Mouse (Mus musculus) heart, embryonic 11.5 days (tissue): ENCODE data around the gene Hdac6. TPM values are rescaled to one million over a fixed set of nuclear protein-coding genes. Genes with fewer than 3 reads are reported as not detected.
"Not testable (repeated sequence)": the region's sequence is repeated elsewhere in the genome, so short reads cannot be mapped to it uniquely, and the experiment has no call there.

Experiments used
- ATAC-seq: fragments of 200-750 bp; cut with Nextera tagmentation; replicated peaks from 2 replicates; pipeline ENCODE4 v1.8.0; 2017; ENCODE audit warnings: moderate library complexity; ENCODE audit not compliant: insufficient number of reproducible peaks, low FRiP score, low TSS enrichment
- H3K27ac ChIP-seq: fragments of 300-500 bp; sonication (generic); 2 replicates; pipeline ENCODE4 v1.5.1; 2014; ENCODE audit warnings: mild to moderate bottlenecking, low read depth, low read length
- H3K27me3 ChIP-seq: fragments of 300-500 bp; sonication (generic); 2 replicates; pipeline ENCODE4 v1.6.1; 2014; ENCODE audit warnings: mild to moderate bottlenecking, low read length, mixed read lengths; ENCODE audit not compliant: control insufficient read depth, insufficient read depth
- H3K36me3 ChIP-seq: fragments of 300-500 bp; sonication (generic); 2 replicates; pipeline ENCODE4 v1.6.1; 2014; ENCODE audit warnings: mild to moderate bottlenecking, low read length, moderate library complexity, mixed read lengths; ENCODE audit not compliant: control insufficient read depth, insufficient read depth
- H3K4me1 ChIP-seq: fragments of 300-500 bp; sonication (generic); 2 replicates; pipeline ENCODE4 v1.6.1; 2014; ENCODE audit warnings: low read length; ENCODE audit not compliant: control insufficient read depth, insufficient read depth
- H3K4me2 ChIP-seq: fragments of 300-500 bp; sonication (generic); 2 replicates; pipeline ENCODE4 v1.6.1; 2014; ENCODE audit warnings: mild to moderate bottlenecking, moderate library complexity
- H3K4me3 ChIP-seq: fragments of 300-500 bp; sonication (generic); 2 replicates; pipeline ENCODE4 v1.5.1; 2014; ENCODE audit warnings: low read depth, low read length
- H3K9ac ChIP-seq: fragments of 300-500 bp; sonication (generic); 2 replicates; pipeline ENCODE4 v1.6.1; 2014; ENCODE audit warnings: mild to moderate bottlenecking, low read depth, low read length, moderate library complexity
- H3K9me3 ChIP-seq: fragments of 300-500 bp; sonication (generic); replicated peaks from 2 replicates; pipeline ENCODE4 v1.6.1; 2016; ENCODE audit warnings: low read length; ENCODE audit not compliant: control insufficient read depth
- WGBS: fragments of 180-500 bp; shearing (Covaris S2); extraction: QIAGEN DNeasy Blood & Tissue Kit; methylation state at CpG from one replicate; pipeline ENCODE4 v1.1.7; 2014; ENCODE audit not compliant: insufficient replicate concordance; 5-methylcytosine and 5-hydroxymethylcytosine counted together
- polyA plus RNA-seq: library from polyadenylated mRNA; unstranded; fragments of >200 nt; fragmentation: Nextera tagmentation; extraction: Ambion mirVana; gene quantifications from 2 replicates; pipeline ENCODE4 v1.2.1, GENCODE M21; 2014

Gene Hdac6
- polyA plus RNA-seq, 1 experiment from 2014 or later = 23.8 TPM

DNA sequence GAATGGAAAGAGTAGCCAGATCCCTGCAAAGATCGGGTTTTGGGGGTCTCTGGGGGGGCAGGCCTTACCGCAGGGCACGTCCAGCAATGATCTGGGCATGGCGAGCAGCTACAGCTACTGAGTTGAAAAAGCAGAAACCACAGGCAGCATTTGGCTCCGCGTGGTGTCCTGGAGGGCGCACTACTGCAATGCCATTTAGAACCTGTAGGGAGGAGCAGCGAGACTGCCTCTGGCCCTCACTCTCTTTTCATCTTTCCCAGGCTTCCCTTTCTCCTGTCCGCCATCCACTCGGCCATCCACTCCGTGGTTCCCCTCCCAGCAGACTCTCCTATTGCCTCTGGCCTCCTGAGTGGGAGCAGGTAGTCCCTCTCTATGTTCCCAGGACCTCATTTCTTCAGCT is 10.8 kb downstream of the Hdac6 start:
- 44% methylated on average over 11 of the region's 11 CpGs for WGBS
- Histone ChIP-seq H3K27ac (no peak overlapping the region), H3K4me2 (no peak overlapping the region), H3K36me3 (no peaks in the 10 kb centered on the region; the same call in 1 of the 2 replicates), H3K9ac (no peak overlapping the region), H3K4me3 (no peak overlapping the region), H3K27me3 (no peaks in the 10 kb centered on the region), H3K4me1 (no peaks in the 10 kb centered on the region), H3K9me3 (no peaks in the 10 kb centered on the region)
- no peak for ATAC-seq

DNA sequence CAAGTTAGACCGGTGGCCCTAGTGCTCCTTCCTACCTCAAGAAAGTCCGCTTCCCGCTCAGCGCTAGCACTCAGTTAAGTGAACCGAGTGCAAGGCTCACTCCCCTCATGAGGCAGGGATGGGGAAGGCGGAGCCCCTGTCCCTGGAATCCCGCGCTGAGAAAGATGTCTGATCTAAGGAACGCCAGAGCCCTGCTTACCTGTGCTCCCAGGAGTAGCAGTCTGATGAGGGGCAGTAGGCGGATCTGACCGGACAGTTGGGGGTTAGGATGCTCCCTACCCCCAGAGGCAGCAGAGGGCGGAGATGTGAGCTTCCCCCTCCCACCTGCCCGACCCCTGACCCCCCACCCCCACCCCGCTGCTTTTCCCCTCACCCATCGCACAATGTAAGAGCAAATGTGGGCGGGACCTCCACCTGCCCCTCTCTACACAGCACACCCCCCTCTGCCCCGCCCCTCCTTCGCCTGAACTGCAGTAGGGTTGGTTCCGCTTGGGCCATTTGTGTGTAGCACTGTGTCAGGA is 19.4 kb downstream of the Hdac6 start, which contains the start of gene Eras:
TSS of gene Eras (minus strand) at position 338 of the 521 bp plus-strand sequence.
- Histone ChIP-seq H3K36me3 (no peaks in the 10 kb centered on the region), H3K27me3 (peaks cover 43% of the 10 kb centered on the region), H3K9me3 (peaks cover 3% of the 10 kb centered on the region; the same call in 1 of the 2 replicates), H3K4me2 (peak within 1 kb of the TSS; percentile 24), H3K27ac (no peak within 1 kb of the TSS), H3K9ac (no peak within 1 kb of the TSS), H3K4me3 (no peak within 1 kb of the TSS), H3K4me1 (no peaks in the 10 kb centered on the region)
- WGBS = 15% methylated on average over 19 of the region's 19 CpGs
- ATAC-seq = no peak

DNA sequence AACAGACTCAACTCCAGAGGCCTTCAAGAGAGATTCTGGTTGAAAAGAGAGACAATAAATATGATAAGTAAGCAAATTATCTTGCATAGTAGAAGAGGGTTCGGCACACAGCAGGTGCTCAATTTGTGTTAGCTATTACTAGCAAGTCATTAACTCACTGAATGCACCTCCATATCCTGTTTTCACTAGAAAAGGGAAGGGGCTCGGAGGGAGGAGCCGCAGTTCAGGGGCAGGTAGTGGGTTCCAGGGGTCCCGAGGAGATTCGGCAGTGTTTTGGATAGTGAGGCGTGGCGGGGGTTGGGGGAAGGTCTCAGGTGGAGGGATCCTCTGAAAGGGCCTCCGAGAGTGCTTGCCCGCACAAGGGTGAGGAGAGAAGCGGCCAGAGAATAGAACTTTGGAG is 20.6 kb downstream of the Hdac6 start:
- Histone ChIP-seq H3K27ac (no peak overlapping the region), H3K4me3 (no peak overlapping the region), H3K9me3 (peaks cover 3% of the 10 kb centered on the region; the same call in 1 of the 2 replicates), H3K4me2 (peak overlapping the region; percentile 24), H3K4me1 (no peaks in the 10 kb centered on the region), H3K27me3 (peaks cover 55% of the 10 kb centered on the region), H3K36me3 (no peaks in the 10 kb centered on the region), H3K9ac (no peak overlapping the region)
- WGBS = 19% methylated on average over 10 of the region's 10 CpGs
- no peak for ATAC-seq

DNA sequence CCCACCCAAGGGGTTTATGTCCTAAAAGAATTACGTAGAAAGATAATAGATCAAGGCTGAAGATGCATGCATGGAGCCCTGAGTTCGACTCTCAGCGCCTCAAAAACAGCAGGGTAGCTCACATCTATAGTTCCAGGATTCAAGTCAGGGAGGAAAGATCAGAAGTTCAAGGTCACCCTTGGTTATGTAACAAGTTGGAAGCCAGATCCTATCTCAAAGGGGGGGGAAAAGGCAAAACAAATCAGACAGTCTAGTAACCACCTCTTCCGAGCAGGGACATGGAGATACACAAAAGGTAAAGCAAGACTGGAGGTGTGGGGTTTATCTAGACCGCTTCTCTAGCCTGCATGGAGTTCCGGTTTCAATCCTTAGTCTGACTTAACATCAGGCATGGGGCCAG is 21.4 kb downstream of the Hdac6 start:
- Histone ChIP-seq H3K9me3 (peaks cover 3% of the 10 kb centered on the region; the same call in 1 of the 2 replicates), H3K36me3 (no peaks in the 10 kb centered on the region), H3K27me3 (peaks cover 64% of the 10 kb centered on the region), H3K4me1 (no peaks in the 10 kb centered on the region), H3K9ac (no peak overlapping the region), H3K27ac (no peak overlapping the region), H3K4me2 (no peak overlapping the region), H3K4me3 (no peak overlapping the region)
- ATAC-seq = no peak
- WGBS = 56% methylated on average over 6 of the region's 6 CpGs

DNA sequence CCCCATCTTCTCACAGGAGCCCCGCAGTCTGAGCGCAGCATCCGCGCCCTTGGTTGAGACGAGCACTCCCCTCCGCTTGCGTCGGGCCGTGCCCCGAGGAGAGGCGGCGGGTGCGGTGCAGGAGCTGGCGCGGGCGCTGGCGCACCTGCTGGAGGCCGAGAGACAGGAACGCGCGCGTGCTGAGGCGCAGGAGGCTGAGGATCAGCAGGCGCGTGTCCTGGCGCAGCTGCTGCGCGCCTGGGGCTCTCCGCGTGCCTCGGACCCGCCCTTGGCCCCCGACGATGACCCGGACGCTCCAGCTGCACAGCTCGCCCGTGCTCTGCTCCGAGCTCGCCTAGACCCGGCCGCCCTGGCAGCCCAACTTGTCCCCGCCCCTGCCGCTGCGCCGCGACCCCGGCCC is 25.7 kb downstream of the Hdac6 start:
- Histone ChIP-seq H3K27me3 (peaks cover 77% of the 10 kb centered on the region), H3K4me1 (no peaks in the 10 kb centered on the region), H3K27ac (no peak overlapping the region), H3K9me3 (no peaks in the 10 kb centered on the region), H3K9ac (no peak overlapping the region), H3K4me2 (peak overlapping the region; percentile 56), H3K4me3 (peak overlapping the region; percentile 34), H3K36me3 (no peaks in the 10 kb centered on the region)
- 9% methylated on average over 47 of the region's 48 CpGs for WGBS
- no peak for ATAC-seq

DNA sequence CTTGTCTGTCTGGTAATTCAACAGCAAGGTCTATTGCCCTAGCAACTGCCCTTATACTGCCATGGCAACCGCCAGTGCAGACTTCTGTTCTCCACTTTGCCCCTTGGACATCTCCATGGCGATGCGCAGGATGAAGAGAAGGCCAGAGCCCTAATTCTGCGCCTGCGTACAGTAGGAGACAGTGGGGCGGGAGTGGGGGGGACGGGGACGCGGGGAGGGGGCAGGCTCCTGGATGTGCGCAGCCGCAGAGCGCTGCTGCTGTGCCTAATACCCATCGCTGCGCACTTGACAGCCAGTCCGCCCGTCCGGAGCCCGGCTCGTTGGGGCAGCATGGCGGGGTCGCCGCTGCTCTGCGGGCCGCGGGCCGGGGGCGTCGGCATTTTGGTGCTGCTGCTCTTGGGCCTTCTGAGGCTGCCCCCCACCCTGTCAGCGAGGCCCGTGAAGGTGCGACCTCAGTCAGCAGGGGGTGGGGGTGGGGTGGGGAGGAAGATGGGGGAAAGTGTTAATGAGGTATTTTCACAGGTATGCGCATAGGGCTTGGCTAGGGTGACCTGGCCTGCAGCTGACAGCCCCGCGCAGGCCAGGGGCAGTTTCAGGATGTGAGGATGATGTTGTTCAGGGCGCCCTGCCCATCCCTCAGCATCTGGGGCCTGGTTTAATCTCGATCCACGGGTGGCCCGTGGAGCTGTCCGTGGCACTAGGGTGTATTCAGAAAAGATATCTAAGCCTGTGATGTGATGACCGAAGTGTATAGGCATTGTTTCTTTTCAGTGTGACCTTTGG is 27.9 kb downstream of the Hdac6 start, which contains the start of gene Pcsk1n:
TSS of gene Pcsk1n (plus strand) at position 222 of the 783 bp plus-strand sequence.
- Histone ChIP-seq H3K4me1 (no peaks in the 10 kb centered on the region), H3K27me3 (peaks cover 60% of the 10 kb centered on the region), H3K36me3 (no peaks in the 10 kb centered on the region), H3K4me3 (peak within 1 kb of the TSS; percentile 26), H3K27ac (no peak within 1 kb of the TSS), H3K9ac (no peak within 1 kb of the TSS), H3K9me3 (no peaks in the 10 kb centered on the region), H3K4me2 (peak within 1 kb of the TSS; percentile 50)
- ATAC-seq = no peak
- 13% methylated on average over 36 of the region's 40 CpGs for WGBS

DNA sequence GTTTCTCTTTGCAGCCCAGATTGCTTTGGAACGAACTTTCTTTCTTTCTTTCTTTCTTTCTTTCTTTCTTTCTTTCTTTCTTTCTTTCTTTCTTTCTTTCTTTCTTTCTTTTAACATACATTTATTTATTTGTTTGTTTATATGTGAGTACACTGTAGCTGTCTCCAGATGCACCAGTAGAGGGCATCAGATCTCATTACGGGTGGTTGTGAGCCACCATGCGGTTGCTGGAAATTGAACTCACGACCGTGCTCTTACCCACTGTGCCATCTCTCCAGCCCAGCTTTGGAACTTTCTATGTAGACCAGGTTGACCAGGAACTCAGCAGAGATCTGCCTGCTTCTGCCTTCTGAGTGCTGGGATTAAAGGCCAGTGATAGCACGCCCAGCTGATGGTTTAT is 29.7 kb downstream of the Hdac6 start:
- WGBS = 60% methylated on average over 6 of the region's 6 CpGs

DNA sequence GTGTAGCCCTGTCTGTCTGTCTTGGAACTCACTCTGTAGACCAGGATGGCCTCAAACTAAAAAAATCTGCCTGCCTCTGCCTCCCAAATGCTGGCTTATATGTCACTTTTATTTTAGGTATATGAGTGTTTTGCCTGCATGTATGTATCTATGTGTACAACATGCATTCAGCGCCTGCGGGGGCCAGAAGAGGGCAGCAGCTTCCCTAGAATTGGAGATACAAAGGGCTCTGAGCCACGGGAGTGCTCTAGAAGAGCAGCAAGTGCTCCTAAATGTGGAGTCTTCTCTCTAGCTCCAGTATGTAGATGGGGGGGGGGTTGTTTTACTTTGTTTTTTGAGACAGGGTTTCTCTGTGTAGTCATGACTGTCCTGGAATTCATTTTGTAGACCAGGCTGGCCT is 32.0 kb downstream of the Hdac6 start:
- WGBS = 17% methylated on average over 3 of the region's 3 CpGs
- not testable (repeated sequence) for H3K9me3 ChIP-seq, H3K4me3 ChIP-seq, ATAC-seq, H3K9ac ChIP-seq, H3K27ac ChIP-seq, H3K4me1 ChIP-seq, H3K36me3 ChIP-seq, H3K4me2 ChIP-seq
- H3K27me3 ChIP-seq = peaks cover 23% of the 10 kb centered on the region

More for the DNA sequence above, 29.7 kb downstream of the Hdac6 start:
- not testable (repeated sequence) for H3K4me1 ChIP-seq, H3K9me3 ChIP-seq, ATAC-seq, H3K27ac ChIP-seq, H3K4me2 ChIP-seq, H3K9ac ChIP-seq, H3K4me3 ChIP-seq, H3K36me3 ChIP-seq
- H3K27me3 ChIP-seq = peaks cover 45% of the 10 kb centered on the region
